Mouse (Mus musculus) bone marrow macrophage, adult 2 months (primary cell): ENCODE data around the gene Ankrd39.

ENCODE experiments used
- CTCF ChIP-seq: IDR thresholded peaks from 2 replicates; pipeline ENCODE4 v1.5.1; 2012; ENCODE audit warnings: low read depth, mild to moderate bottlenecking, low read length, moderate library complexity
- POLR2A ChIP-seq: IDR thresholded peaks from 2 replicates; pipeline ENCODE4 v1.6.1; 2012; ENCODE audit warnings: mild to moderate bottlenecking, low read depth, low read length, borderline replicate concordance

GRCm38 (mm10) chr1:36541844-36542243, 5.4 kb downstream of the Ankrd39 start:
- TF ChIP-seq POLR2A (no peak), CTCF (no peak)
